Mouse (Mus musculus): Measurements from ENCODE around the gene Bco2.

DNA sequence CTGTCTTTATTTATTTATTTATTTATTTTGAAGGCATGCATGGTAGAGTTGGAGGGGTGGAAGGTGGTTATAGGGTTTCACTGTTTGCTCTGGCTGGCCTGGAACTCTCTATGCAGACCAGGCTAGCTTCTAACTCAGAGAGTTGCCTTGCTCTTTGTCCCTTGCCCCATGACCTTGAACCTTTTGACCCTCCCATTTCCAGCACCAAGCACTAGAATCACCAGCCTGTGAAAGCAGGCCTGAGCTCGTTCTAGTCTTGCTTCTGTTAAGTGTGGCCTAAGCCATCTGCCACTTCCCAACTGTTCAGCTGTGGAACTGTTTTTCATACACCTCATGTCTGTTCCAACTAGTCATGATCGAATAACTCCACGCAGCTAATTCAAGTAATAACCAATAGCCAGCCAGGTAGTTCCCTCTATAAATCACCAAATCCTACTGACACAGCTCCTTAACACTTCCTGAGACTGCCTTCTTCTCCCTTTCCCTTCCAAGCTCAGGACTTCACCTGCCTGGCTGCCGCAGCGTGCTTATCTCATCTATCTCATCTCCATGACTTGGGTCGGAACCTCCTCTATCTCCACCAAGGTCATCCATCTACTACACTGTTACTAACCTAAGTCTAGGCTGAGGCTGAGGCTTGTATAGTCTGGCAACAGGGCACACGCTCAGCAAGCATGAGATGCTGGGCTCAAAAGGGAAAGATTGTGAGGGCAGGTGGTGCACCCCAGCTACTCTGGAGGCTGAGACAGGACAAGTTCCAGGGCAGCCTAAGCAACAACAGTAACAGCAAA lies 47.3 kb upstream of the Bco2 start:
- no peak for TF ChIP-seq CTCF (IDR thresholded peaks at IDR 0.05; ENCODE audit: borderline replicate concordance, control insufficient read depth, extremely low read depth, insufficient read depth, low read length, poor library complexity)
- TF ChIP-seq POLR2A (IDR thresholded peaks at IDR 0.05; ENCODE audit: control insufficient read depth, extremely low read depth, insufficient read depth, low read length, poor library complexity), result no peak
